Mouse (Mus musculus) liver, postnatal 0 days (tissue): ENCODE data around the gene Cers3. TPM values are rescaled to one million over a fixed set of nuclear protein-coding genes. Genes with fewer than 3 reads are reported as not detected.

Source experiments
- ATAC-seq: fragments of 200-750 bp; cut with Nextera tagmentation; 2 replicates; pipeline ENCODE4 v1.8.0; 2017; ENCODE audit warnings: mild to moderate bottlenecking, moderate library complexity
- DNase-seq: peaks from one replicate; pipeline ENCODE4 v3.0.0-alpha.2; 2016
- H3K27ac ChIP-seq: fragments of 300-500 bp; sonication (generic); 2 replicates; pipeline ENCODE4 v1.5.1; 2014; ENCODE audit warnings: antibody characterized with exemption, moderate library complexity, mild to moderate bottlenecking, low read depth
- H3K27me3 ChIP-seq: fragments of 300-500 bp; sonication (generic); 2 replicates; pipeline ENCODE4 v1.6.1; 2014; ENCODE audit warnings: low read length, control low read depth, mixed read lengths; ENCODE audit not compliant: insufficient read depth
- H3K36me3 ChIP-seq: fragments of 300-500 bp; sonication (generic); replicated peaks from 2 replicates; pipeline ENCODE4 v1.6.1; 2014; ENCODE audit warnings: mild to moderate bottlenecking, control low read depth, low read length, moderate library complexity, mixed read lengths; ENCODE audit not compliant: insufficient read depth
- H3K4me1 ChIP-seq: fragments of 300-500 bp; sonication (generic); 2 replicates; pipeline ENCODE4 v1.6.1; 2014; ENCODE audit warnings: antibody characterized with exemption, mild to moderate bottlenecking, control low read depth; ENCODE audit not compliant: insufficient read depth
- H3K4me2 ChIP-seq: fragments of 300-500 bp; sonication (generic); 2 replicates; pipeline ENCODE4 v1.6.1; 2014; ENCODE audit warnings: low read depth, mild to moderate bottlenecking, low read length, moderate library complexity, mixed read lengths
- H3K4me3 ChIP-seq: fragments of 300-500 bp; sonication (generic); 2 replicates; pipeline ENCODE4 v1.5.1; 2014; ENCODE audit warnings: low read depth, low read length
- H3K9ac ChIP-seq: fragments of 300-500 bp; sonication (generic); replicated peaks from 2 replicates; pipeline ENCODE4 v1.6.1; 2014; ENCODE audit warnings: mild to moderate bottlenecking, moderate library complexity
- H3K9me3 ChIP-seq: fragments of 300-500 bp; sonication (generic); 2 replicates; pipeline ENCODE4 v1.6.1; 2016; ENCODE audit warnings: mild to moderate bottlenecking, control low read depth, low read length, mixed read lengths
- CTCF ChIP-seq: sonication (generic); IDR thresholded peaks from 2 replicates; pipeline ENCODE4 v1.5.1; 2016; ENCODE audit warnings: antibody characterized with exemption, low read depth
- EP300 ChIP-seq: IDR thresholded peaks from 2 replicates; pipeline ENCODE4 v1.6.1; 2016; ENCODE audit warnings: antibody characterized with exemption, low read depth, mild to moderate bottlenecking
- whole genome bisulfite sequencing: fragments of 180-500 bp; shearing (Covaris S2); extraction: QIAGEN DNeasy Blood & Tissue Kit; methylation state at CpG from one replicate; pipeline ENCODE4 v1.1.7; 2014; ENCODE audit not compliant: insufficient replicate concordance; 5-methylcytosine and 5-hydroxymethylcytosine counted together
- polyA plus RNA-seq: library from polyadenylated mRNA; unstranded; fragments of >200 nt; fragmentation: Nextera tagmentation; extraction: Ambion mirVana; gene quantifications from 2 replicates; pipeline ENCODE4 v1.2.1, GENCODE M21; 2015

Gene Cers3
- polyA plus RNA-seq, 1 experiment from 2014 or later: not detected

GRCm38 (mm10) chr7:66770706-66771105, 27.4 kb downstream of the Cers3 start:
- H3K4me2 ChIP-seq: no peak overlapping the region
- no peaks in the 10 kb centered on the region for H3K9me3 ChIP-seq
- H3K36me3 ChIP-seq: no peaks in the 10 kb centered on the region
- H3K9ac ChIP-seq: no peak overlapping the region
- 38% methylated on average over 3 of the region's 3 CpGs for WGBS
- no peak overlapping the region for H3K4me3 ChIP-seq
- no peak for DNase-seq
- no peak for TF ChIP-seq EP300
- TF ChIP-seq CTCF: no peak
- no peak for ATAC-seq
- H3K27ac ChIP-seq: no peak overlapping the region
- no peaks in the 10 kb centered on the region for H3K4me1 ChIP-seq
- H3K27me3 ChIP-seq: no peaks in the 10 kb centered on the region

- ATAC-seq (no peak), DNase-seq (no peak)
- no peaks in the 10 kb centered on the region for H3K4me1 ChIP-seq
- H3K4me2 ChIP-seq: no peak overlapping the region
- no peaks in the 10 kb centered on the region for H3K27me3 ChIP-seq
- no peak overlapping the region for H3K27ac ChIP-seq
- WGBS: 79% methylated on average over 6 of the region's 6 CpGs
- H3K4me3 ChIP-seq: no peak overlapping the region
- TF ChIP-seq EP300 (no peak), CTCF (no peak)
- H3K9ac ChIP-seq: no peak overlapping the region
- no peaks in the 10 kb centered on the region for H3K9me3 ChIP-seq
- H3K36me3 ChIP-seq: no peaks in the 10 kb centered on the region
These were observed 27.9 kb downstream of the Cers3 start for GRCm38 (mm10) chr7:66771252-66771651.

GRCm38 (mm10) chr7:66779411-66779810, 36.1 kb downstream of the Cers3 start:
- no peak overlapping the region for H3K4me2 ChIP-seq
- no peaks in the 10 kb centered on the region for H3K9me3 ChIP-seq
- no peaks in the 10 kb centered on the region for H3K36me3 ChIP-seq
- no peak overlapping the region for H3K4me3 ChIP-seq
- H3K27me3 ChIP-seq: no peaks in the 10 kb centered on the region
- ATAC-seq (no peak), DNase-seq (no peak)
- no peaks in the 10 kb centered on the region for H3K4me1 ChIP-seq
- no peak overlapping the region for H3K9ac ChIP-seq
- TF ChIP-seq CTCF: no peak
- no peak overlapping the region for H3K27ac ChIP-seq
- 72% methylated on average over 2 of the region's 2 CpGs for WGBS

- H3K27me3 ChIP-seq: no peaks in the 10 kb centered on the region
- ATAC-seq: no peak
- H3K36me3 ChIP-seq: no peaks in the 10 kb centered on the region
- no peak overlapping the region for H3K4me3 ChIP-seq
- no peak overlapping the region for H3K27ac ChIP-seq
- H3K9me3 ChIP-seq: no peaks in the 10 kb centered on the region
- no peak overlapping the region for H3K9ac ChIP-seq
- no peak for DNase-seq
- no peaks in the 10 kb centered on the region for H3K4me1 ChIP-seq
- 51% methylated on average over 10 of the region's 10 CpGs for WGBS
- H3K4me2 ChIP-seq: no peak overlapping the region
- TF ChIP-seq CTCF: no peak
- no peak for TF ChIP-seq EP300
These were observed 36.9 kb downstream of the Cers3 start for GRCm38 (mm10) chr7:66779944-66780942.

- no peaks in the 10 kb centered on the region for H3K36me3 ChIP-seq
- H3K4me1 ChIP-seq: 0 out of 2 replicates have a peak, but pooled peaks cover 2% of the 10 kb centered on the region
- no peak overlapping the region for H3K4me3 ChIP-seq
- H3K4me2 ChIP-seq: no peak overlapping the region
- H3K27ac ChIP-seq: no peak overlapping the region
- no peaks in the 10 kb centered on the region for H3K9me3 ChIP-seq
- DNase-seq (no peak), ATAC-seq (no peak)
- no peaks in the 10 kb centered on the region for H3K27me3 ChIP-seq
- no peak overlapping the region for H3K9ac ChIP-seq
- WGBS: 66% methylated on average over 3 of the region's 3 CpGs
- TF ChIP-seq EP300 (no peak), CTCF (no peak)
These were observed 43.2 kb downstream of the Cers3 start for GRCm38 (mm10) chr7:66786476-66786875.

DNA sequence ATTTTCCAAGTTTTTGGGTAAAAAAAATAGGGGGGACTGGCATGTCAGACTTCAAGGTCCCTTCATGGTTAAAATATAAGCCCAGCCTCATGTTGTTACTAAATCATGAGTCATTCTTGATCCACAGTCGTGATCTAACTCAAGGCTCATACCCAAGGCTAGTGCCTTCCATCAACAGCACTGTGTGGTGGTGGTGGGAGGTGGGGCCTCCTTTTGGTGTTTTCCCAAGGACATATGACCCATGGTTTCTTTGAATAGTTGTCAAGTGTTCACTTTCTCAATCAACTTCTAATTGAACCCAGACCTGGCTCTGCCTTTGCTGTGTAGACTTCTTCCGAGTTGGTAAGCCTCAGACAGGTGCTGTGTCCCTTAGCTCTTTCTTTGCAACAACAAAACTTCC, 44.5 kb downstream of the Cers3 start:
- 52% methylated on average over 2 of the region's 2 CpGs for WGBS
- Histone ChIP-seq H3K4me1 (0 out of 2 replicates have a peak, but pooled peaks cover 2% of the 10 kb centered on the region), H3K9ac (no peak overlapping the region), H3K36me3 (no peaks in the 10 kb centered on the region), H3K9me3 (no peaks in the 10 kb centered on the region), H3K4me3 (no peak overlapping the region), H3K27ac (no peak overlapping the region), H3K4me2 (no peak overlapping the region), H3K27me3 (no peaks in the 10 kb centered on the region)
- TF ChIP-seq CTCF: no peak
- ATAC-seq (no peak), DNase-seq (no peak)
